Mouse (Mus musculus): ENCODE measurements around the gene Hivep1. TPM values are rescaled to one million over a fixed set of nuclear protein-coding genes. Genes with fewer than 3 reads are reported as not detected.
A peak's percentile ranks its signal among the peaks of the same experiment; 100 is the strongest.

Hivep1 gene
- total and polyA plus RNA-seq, 3 experiments: 2.2 to 15.9 TPM; not detected in 1

- no peak for TF ChIP-seq MYB (IDR thresholded peaks at IDR 0.05; ENCODE audit: low read depth, low read length)
- no peak for TF ChIP-seq MAFK (IDR thresholded peaks at IDR 0.05; ENCODE audit: borderline replicate concordance, low read depth, low read length)
- TF ChIP-seq CHD1 (IDR thresholded peaks at IDR 0.05; ENCODE audit: low read depth, low read length): no peak
- TF ChIP-seq GATA1 (IDR thresholded peaks at IDR 0.05; ENCODE audit: low read depth, low read length): no peak
- no peak for TF ChIP-seq RCOR1 (IDR thresholded peaks at IDR 0.05; ENCODE audit: low read depth, low read length)
- TF ChIP-seq MAX (IDR thresholded peaks at IDR 0.05; ENCODE audit: low read length): no peak
Observed at GRCm38 (mm10) chr13:42056712-42057332, 5.0 kb downstream of the Hivep1 start (continued).

- no peak overlapping the region for H3K4me3 ChIP-seq (ENCODE audit: control insufficient read depth in 1 of 2, insufficient read depth in 1 of 2, low read depth in 2 of 2, low read length in 2 of 2)
- no peak overlapping the region for H3K27ac ChIP-seq (ENCODE audit: control insufficient read depth, low read depth, low read length)
- no peaks in the 10 kb centered on the region for H3K9me3 ChIP-seq (replicated peaks; ENCODE audit: insufficient read depth, low read length)
- no peaks in the 10 kb centered on the region for H3K79me2 ChIP-seq (ENCODE audit: control insufficient read depth, insufficient read depth, low read length, poor library complexity)
- H3K9ac ChIP-seq (ENCODE audit: control insufficient read depth, low read depth, low read length, poor library complexity, severe bottlenecking): no peak overlapping the region
- no peaks in the 10 kb centered on the region for H3K27me3 ChIP-seq (ENCODE audit: control insufficient read depth in 1 of 2, insufficient read depth in 2 of 2, low read length in 2 of 2)
- peaks cover 0 to 26% of the 10 kb centered on the region in 2 experiments; a peak in 3 of 4 replicates for H3K36me3 ChIP-seq (ENCODE audit: control insufficient read depth in 1 of 2, insufficient read depth in 2 of 2, low read length in 2 of 2)
- peak; percentile 41 for DNase-seq (ENCODE audit: low read depth, low spot score)
- TF ChIP-seq E2F4 (IDR thresholded peaks at IDR 0.05; ENCODE audit: borderline replicate concordance, low read depth, low read length) (no peak), EP300 (IDR thresholded peaks at IDR 0.05; ENCODE audit: low read depth in 1 of 2, low read length in 2 of 2) (no peak), CTCF (IDR thresholded peaks at IDR 0.05 in 2 of 3, conservative IDR thresholded peaks at IDR 0.05 in 1 of 3; ENCODE audit: control insufficient read depth in 1 of 3, insufficient read depth in 1 of 3, low read depth in 2 of 3, low read length in 3 of 3, poor library complexity in 1 of 3, severe bottlenecking in 1 of 3) (no peak), POLR2AphosphoS2 (IDR thresholded peaks at IDR 0.05; ENCODE audit: low read length) (no peak), RAD21 (IDR thresholded peaks at IDR 0.05; ENCODE audit: low read depth, low read length) (no peak), MEF2A (IDR thresholded peaks at IDR 0.05; ENCODE audit: extremely low read depth, insufficient replicate concordance, low read depth, low read length, poor library complexity, severe bottlenecking) (no peak), SIN3A (IDR thresholded peaks at IDR 0.05; ENCODE audit: low read length) (no peak), MAX (IDR thresholded peaks at IDR 0.05; ENCODE audit: low read length) (no peak), MYC (IDR thresholded peaks at IDR 0.05; ENCODE audit: low read depth, low read length) (no peak), USF1 (IDR thresholded peaks at IDR 0.05; ENCODE audit: low read depth, low read length) (no peak), ELF1 (IDR thresholded peaks at IDR 0.05; ENCODE audit: low read depth, low read length) (no peak), TCF12 (IDR thresholded peaks at IDR 0.05; ENCODE audit: low read depth, low read length) (no peak), CHD1 (IDR thresholded peaks at IDR 0.05; ENCODE audit: low read depth, low read length) (no peak)
- H3K4me1 ChIP-seq (ENCODE audit: control insufficient read depth in 1 of 2, insufficient read depth in 2 of 2, low read length in 2 of 2): peaks cover 15 to 21% of the 10 kb centered on the region in 2 experiments
Observed at GRCm38 (mm10) chr13:42060846-42061630, 9.2 kb downstream of the Hivep1 start.
